Mouse (Mus musculus): ENCODE measurements at regions not wholly inside any gene's neighbourhood (a gene's known extent, or its start where the extent isn't known, plus 50 kb on each side); places are given as distances from the start of the nearest gene placed in this dataset.

- no peak overlapping the region for H3K4me3 ChIP-seq (ENCODE audit: low read length)
- H3K9ac ChIP-seq (replicated peaks; ENCODE audit: low read length): no peak overlapping the region
- H3K27me3 ChIP-seq (ENCODE audit: insufficient read depth, low read length): no peaks in the 10 kb centered on the region
- ATAC-seq (ENCODE audit: low FRiP score, low TSS enrichment): no peak
- H3K27ac ChIP-seq (ENCODE audit: low read length): no peak overlapping the region
- H3K4me2 ChIP-seq (replicated peaks; ENCODE audit: low read depth, low read length): no peak overlapping the region
- H3K36me3 ChIP-seq (ENCODE audit: insufficient read depth, low read length): no peaks in the 10 kb centered on the region
- WGBS: 100% methylated on average over 1 of the region's 1 CpGs
- H3K9me3 ChIP-seq (ENCODE audit: low read length): no peaks in the 10 kb centered on the region
- peaks cover 13% of the 10 kb centered on the region; the same call in 1 of the 2 replicates for H3K4me1 ChIP-seq (ENCODE audit: insufficient read depth, low read length)
Observed at GRCm38 (mm10) chr5:73885691-73886090, 182.5 kb downstream of the Usp46 start.

- 0 out of 2 replicates have a peak, but pooled peaks cover 9% of the 10 kb centered on the region for H3K4me1 ChIP-seq (ENCODE audit: insufficient read depth, low read length)
- no peak overlapping the region for H3K27ac ChIP-seq (ENCODE audit: low read length)
- no peaks in the 10 kb centered on the region for H3K9me3 ChIP-seq (ENCODE audit: low read length)
- no peak overlapping the region for H3K4me2 ChIP-seq (replicated peaks; ENCODE audit: low read depth, low read length)
- H3K36me3 ChIP-seq (ENCODE audit: insufficient read depth, low read length): no peaks in the 10 kb centered on the region
- H3K9ac ChIP-seq (replicated peaks; ENCODE audit: low read length): no peak overlapping the region
- H3K4me3 ChIP-seq (ENCODE audit: low read length): no peak overlapping the region
- 89% methylated on average over 8 of the region's 8 CpGs for WGBS
- H3K27me3 ChIP-seq (ENCODE audit: insufficient read depth, low read length): no peaks in the 10 kb centered on the region
- ATAC-seq (ENCODE audit: low FRiP score, low TSS enrichment): no peak
Observed at GRCm38 (mm10) chr5:73887306-73887958, 180.8 kb downstream of the Usp46 start.

GRCm38 (mm10) chr5:73888391-73888790, 179.8 kb downstream of the Usp46 start:
- no peaks in the 10 kb centered on the region for H3K27me3 ChIP-seq (ENCODE audit: insufficient read depth, low read length)
- no peak overlapping the region for H3K9ac ChIP-seq (replicated peaks; ENCODE audit: low read length)
- no peaks in the 10 kb centered on the region for H3K9me3 ChIP-seq (ENCODE audit: low read length)
- no peak overlapping the region for H3K4me2 ChIP-seq (replicated peaks; ENCODE audit: low read depth, low read length)
- no peak for ATAC-seq (ENCODE audit: low FRiP score, low TSS enrichment)
- peaks cover 9% of the 10 kb centered on the region; the same call in 1 of the 2 replicates for H3K4me1 ChIP-seq (ENCODE audit: insufficient read depth, low read length)
- WGBS: 59% methylated on average over 2 of the region's 2 CpGs
- H3K36me3 ChIP-seq (ENCODE audit: insufficient read depth, low read length): no peaks in the 10 kb centered on the region
- H3K27ac ChIP-seq (ENCODE audit: low read length): no peak overlapping the region
- H3K4me3 ChIP-seq (ENCODE audit: low read length): no peak overlapping the region

- Histone ChIP-seq H3K27me3 (ENCODE audit: insufficient read depth, low read length) (no peaks in the 10 kb centered on the region), H3K9me3 (ENCODE audit: low read length) (peaks cover 1% of the 10 kb centered on the region), H3K4me1 (ENCODE audit: insufficient read depth, low read length) (peaks cover 9% of the 10 kb centered on the region; the same call in 1 of the 2 replicates), H3K4me3 (ENCODE audit: low read length) (no peak overlapping the region), H3K36me3 (ENCODE audit: insufficient read depth, low read length) (no peaks in the 10 kb centered on the region), H3K9ac (replicated peaks; ENCODE audit: low read length) (no peak overlapping the region), H3K27ac (ENCODE audit: low read length) (no peak overlapping the region), H3K4me2 (replicated peaks; ENCODE audit: low read depth, low read length) (no peak overlapping the region)
- no peak for ATAC-seq (ENCODE audit: low FRiP score, low TSS enrichment)
- WGBS: 13% methylated on average over 1 of the region's 1 CpGs
Observed at GRCm38 (mm10) chr5:73889342-73889741, 178.9 kb downstream of the Usp46 start.

- H3K4me3 ChIP-seq (ENCODE audit: low read length): no peak overlapping the region
- H3K27ac ChIP-seq (ENCODE audit: low read length): peak overlapping the region; percentile 71
- 47% methylated on average over 4 of the region's 4 CpGs for WGBS
- H3K4me1 ChIP-seq (ENCODE audit: insufficient read depth, low read length): peaks cover 9% of the 10 kb centered on the region; the same call in 1 of the 2 replicates
- H3K4me2 ChIP-seq (replicated peaks; ENCODE audit: low read depth, low read length): no peak overlapping the region
- peaks cover 13% of the 10 kb centered on the region for H3K9me3 ChIP-seq (ENCODE audit: low read length)
- no peak overlapping the region for H3K9ac ChIP-seq (replicated peaks; ENCODE audit: low read length)
- ATAC-seq (ENCODE audit: low FRiP score, low TSS enrichment): no peak
- H3K27me3 ChIP-seq (ENCODE audit: insufficient read depth, low read length): no peaks in the 10 kb centered on the region
- H3K36me3 ChIP-seq (ENCODE audit: insufficient read depth, low read length): no peaks in the 10 kb centered on the region
Observed at GRCm38 (mm10) chr5:73890942-73891341, 177.3 kb downstream of the Usp46 start.

- Histone ChIP-seq H3K27me3 (ENCODE audit: insufficient read depth, low read length) (no peaks in the 10 kb centered on the region), H3K9me3 (ENCODE audit: low read length) (peaks cover 13% of the 10 kb centered on the region), H3K4me3 (ENCODE audit: low read length) (no peak overlapping the region), H3K27ac (ENCODE audit: low read length) (peak overlapping the region; percentile 71), H3K4me1 (ENCODE audit: insufficient read depth, low read length) (peaks cover 9% of the 10 kb centered on the region; the same call in 1 of the 2 replicates), H3K4me2 (replicated peaks; ENCODE audit: low read depth, low read length) (no peak overlapping the region), H3K36me3 (ENCODE audit: insufficient read depth, low read length) (no peaks in the 10 kb centered on the region), H3K9ac (replicated peaks; ENCODE audit: low read length) (no peak overlapping the region)
- peak; percentile 63 for ATAC-seq (ENCODE audit: low FRiP score, low TSS enrichment)
- 24% methylated on average over 11 of the region's 11 CpGs for WGBS
Observed at GRCm38 (mm10) chr5:73891606-73892005, 176.6 kb downstream of the Usp46 start.

GRCm38 (mm10) chr5:73892440-73893225, 175.6 kb downstream of the Usp46 start:
- no peaks in the 10 kb centered on the region for H3K27me3 ChIP-seq (ENCODE audit: insufficient read depth, low read length)
- no peaks in the 10 kb centered on the region for H3K36me3 ChIP-seq (ENCODE audit: insufficient read depth, low read length)
- H3K4me1 ChIP-seq (ENCODE audit: insufficient read depth, low read length): peaks cover 9% of the 10 kb centered on the region; the same call in 1 of the 2 replicates
- no peak overlapping the region for H3K4me2 ChIP-seq (replicated peaks; ENCODE audit: low read depth, low read length)
- H3K9ac ChIP-seq (replicated peaks; ENCODE audit: low read length): no peak overlapping the region
- H3K4me3 ChIP-seq (ENCODE audit: low read length): no peak overlapping the region
- no peak for ATAC-seq (ENCODE audit: low FRiP score, low TSS enrichment)
- WGBS: 57% methylated on average over 4 of the region's 4 CpGs
- H3K27ac ChIP-seq (ENCODE audit: low read length): peak overlapping the region; percentile 69; the same call in 1 of the 2 replicates
- H3K9me3 ChIP-seq (ENCODE audit: low read length): peaks cover 13% of the 10 kb centered on the region

- H3K4me1 ChIP-seq (ENCODE audit: insufficient read depth, low read length): peaks cover 3% of the 10 kb centered on the region; the same call in 1 of the 2 replicates
- H3K4me2 ChIP-seq (replicated peaks; ENCODE audit: low read depth, low read length): no peak overlapping the region
- no peak overlapping the region for H3K27ac ChIP-seq (ENCODE audit: low read length)
- ATAC-seq (ENCODE audit: low FRiP score, low TSS enrichment): no peak
- no peak overlapping the region for H3K4me3 ChIP-seq (ENCODE audit: low read length)
- H3K27me3 ChIP-seq (ENCODE audit: insufficient read depth, low read length): no peaks in the 10 kb centered on the region
- no peak overlapping the region for H3K9ac ChIP-seq (replicated peaks; ENCODE audit: low read length)
- WGBS: 91% methylated on average over 5 of the region's 5 CpGs
- H3K9me3 ChIP-seq (ENCODE audit: low read length): peaks cover 13% of the 10 kb centered on the region
- no peaks in the 10 kb centered on the region for H3K36me3 ChIP-seq (ENCODE audit: insufficient read depth, low read length)
Observed at GRCm38 (mm10) chr5:73895186-73895585, 173.0 kb downstream of the Usp46 start.

- WGBS: 100% methylated on average over 1 of the region's 1 CpGs
- Histone ChIP-seq H3K27ac (ENCODE audit: low read length) (no peak overlapping the region), H3K4me3 (ENCODE audit: low read length) (no peak overlapping the region), H3K9ac (replicated peaks; ENCODE audit: low read length) (no peak overlapping the region), H3K4me2 (replicated peaks; ENCODE audit: low read depth, low read length) (no peak overlapping the region), H3K4me1 (ENCODE audit: insufficient read depth, low read length) (peaks cover 5% of the 10 kb centered on the region), H3K27me3 (ENCODE audit: insufficient read depth, low read length) (no peaks in the 10 kb centered on the region), H3K9me3 (ENCODE audit: low read length) (peaks cover 13% of the 10 kb centered on the region), H3K36me3 (ENCODE audit: insufficient read depth, low read length) (no peaks in the 10 kb centered on the region)
- ATAC-seq (ENCODE audit: low FRiP score, low TSS enrichment): no peak
Observed at GRCm38 (mm10) chr5:73896785-73897184, 171.4 kb downstream of the Usp46 start.

GRCm38 (mm10) chr5:73901651-73902050, 166.6 kb downstream of the Usp46 start:
- H3K9ac ChIP-seq (replicated peaks; ENCODE audit: low read length): no peak overlapping the region
- no peak overlapping the region for H3K4me2 ChIP-seq (replicated peaks; ENCODE audit: low read depth, low read length)
- no peaks in the 10 kb centered on the region for H3K27me3 ChIP-seq (ENCODE audit: insufficient read depth, low read length)
- no peak overlapping the region for H3K4me3 ChIP-seq (ENCODE audit: low read length)
- ATAC-seq (ENCODE audit: low FRiP score, low TSS enrichment): no peak
- peak overlapping the region; percentile 71 for H3K27ac ChIP-seq (ENCODE audit: low read length)
- no peaks in the 10 kb centered on the region for H3K36me3 ChIP-seq (ENCODE audit: insufficient read depth, low read length)
- WGBS: 86% methylated on average over 1 of the region's 1 CpGs
- no peaks in the 10 kb centered on the region for H3K9me3 ChIP-seq (ENCODE audit: low read length)
- peaks cover 16% of the 10 kb centered on the region for H3K4me1 ChIP-seq (ENCODE audit: insufficient read depth, low read length)
